Mouse (Mus musculus) cerebellum, postnatal 14 days (tissue): ENCODE results near the gene Gngt2.
"Not testable (repeated sequence)": the region's sequence is repeated elsewhere in the genome, so short reads cannot be mapped to it uniquely, and the experiment has no call there.

Experiments
- DNase-seq, 2 experiments: peaks; one replicate each; pipeline ENCODE4 v3.0.0; 2021; ENCODE audit warnings: mixed read lengths in 2 of 2

The Gngt2 gene

GRCm38 (mm10) chr11:95840694-95841497 lies 3.9 kb downstream of the Gngt2 start:
- no peak for DNase-seq

DNA sequence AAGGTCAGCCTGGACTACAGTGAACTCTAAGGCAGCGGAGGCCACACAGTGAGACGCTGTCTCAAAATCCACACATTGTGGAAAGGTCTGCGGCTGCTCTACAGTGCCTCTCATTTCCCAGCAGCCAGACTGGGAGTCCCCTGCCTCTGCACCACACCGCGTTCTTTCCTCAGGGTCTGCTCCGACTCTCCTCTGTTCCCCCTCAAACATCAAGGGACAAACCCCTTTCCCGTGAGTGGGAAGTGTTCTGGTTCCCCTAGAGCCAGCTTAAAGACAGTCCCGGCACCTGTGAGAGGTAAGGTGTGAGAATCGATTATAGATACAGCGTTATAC lies 4.4 kb downstream of the Gngt2 start:
- no peak for DNase-seq

DNA sequence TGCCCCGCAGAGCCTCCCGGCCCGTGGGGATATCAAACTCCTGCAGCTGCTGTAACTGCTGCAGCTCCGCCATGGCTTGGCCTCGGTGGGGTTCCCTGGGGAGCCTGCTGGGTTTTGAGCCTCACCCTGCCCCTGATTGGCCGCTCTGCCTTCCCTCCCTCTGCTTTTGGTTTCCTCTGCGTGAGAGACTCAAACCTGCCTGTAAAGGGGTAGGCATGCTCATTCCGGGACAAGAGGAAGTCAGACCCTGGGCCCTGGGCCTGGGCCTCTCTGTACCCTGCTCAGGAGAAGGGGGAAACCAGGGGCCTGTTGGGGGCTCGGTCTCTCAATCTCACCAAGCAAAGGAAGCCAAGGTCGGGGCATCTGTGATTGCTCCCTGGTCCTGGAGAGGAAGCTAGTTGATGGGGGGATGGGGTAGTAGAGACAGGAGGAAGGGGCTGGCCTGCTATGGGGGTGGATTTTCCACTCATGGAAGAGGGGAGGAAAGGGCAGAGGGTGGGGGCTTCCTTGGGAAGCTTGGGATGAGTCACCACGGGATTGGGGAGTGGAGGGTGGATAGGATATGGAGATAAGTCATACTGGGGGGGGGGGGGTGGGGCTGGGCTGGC lies 5.2 kb downstream of the Gngt2 start, which contains the start of gene Abi3:
TSS of gene Abi3 (minus strand) at position 403 of the 608 bp plus-strand sequence.
- no peak for DNase-seq

GRCm38 (mm10) chr11:95842953-95843352 lies 5.9 kb downstream of the Gngt2 start:
- DNase-seq, result no peak

GRCm38 (mm10) chr11:95843421-95843950 lies 6.5 kb downstream of the Gngt2 start:
- DNase-seq, result no peak

DNA sequence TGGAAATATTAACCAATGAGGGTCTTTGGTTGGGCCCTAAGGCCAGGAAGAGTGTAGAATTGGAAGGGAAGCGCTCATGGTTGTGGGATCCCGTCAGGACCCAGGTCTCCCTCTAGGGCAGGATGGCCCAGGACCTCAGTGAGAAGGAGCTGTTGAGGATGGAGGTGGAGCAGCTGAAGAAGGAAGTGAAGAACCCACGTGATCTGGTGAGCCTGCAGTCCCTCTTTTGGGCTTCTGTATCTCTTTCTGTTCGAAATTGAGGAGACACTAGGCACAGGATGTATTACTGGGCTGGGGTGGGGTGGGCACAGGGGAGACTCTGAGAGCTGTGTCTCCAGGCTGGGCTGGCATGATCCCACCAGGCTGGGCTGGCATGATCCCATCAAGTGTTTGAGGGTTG lies 7.9 kb downstream of the Gngt2 start:
- DNase-seq, result peak in 1 of 2 experiments; percentile 40

GRCm38 (mm10) chr11:95850898-95851297 lies 13.9 kb downstream of the Gngt2 start:
- no peak for DNase-seq

DNA sequence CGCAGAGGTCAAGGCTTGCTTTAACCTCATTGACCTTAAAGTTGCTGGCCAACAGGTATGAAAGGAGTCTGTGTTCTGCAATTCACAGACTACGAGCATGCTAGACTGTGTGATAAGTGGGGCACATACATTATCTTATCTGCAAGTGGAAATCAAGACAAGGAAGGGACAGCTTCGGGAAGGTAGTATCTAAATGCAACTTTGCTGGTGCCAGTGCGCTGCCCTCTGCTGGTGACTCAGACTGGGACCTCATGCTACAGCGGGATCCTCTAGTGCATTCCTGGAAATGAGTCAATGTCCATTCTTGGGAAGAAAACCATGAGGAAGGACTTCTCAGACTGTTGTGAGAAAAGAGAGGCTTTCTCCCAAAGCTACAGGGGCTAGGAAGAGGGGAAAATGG lies 16.7 kb downstream of the Gngt2 start:
- DNase-seq, result peak; percentile 74 to 84

- DNase-seq, result peak; percentile 60 to 61
These were observed 20.3 kb downstream of the Gngt2 start for GRCm38 (mm10) chr11:95857306-95857705.

- DNase-seq, result no peak
These were observed 20.9 kb downstream of the Gngt2 start for GRCm38 (mm10) chr11:95857716-95858527.

- peak; percentile 98 to 99 for DNase-seq
These were observed 21.8 kb downstream of the Gngt2 start for GRCm38 (mm10) chr11:95858528-95859467.

GRCm38 (mm10) chr11:95859468-95859855 lies 22.4 kb downstream of the Gngt2 start:
- peak in 1 of 2 experiments; percentile 81 for DNase-seq

DNA sequence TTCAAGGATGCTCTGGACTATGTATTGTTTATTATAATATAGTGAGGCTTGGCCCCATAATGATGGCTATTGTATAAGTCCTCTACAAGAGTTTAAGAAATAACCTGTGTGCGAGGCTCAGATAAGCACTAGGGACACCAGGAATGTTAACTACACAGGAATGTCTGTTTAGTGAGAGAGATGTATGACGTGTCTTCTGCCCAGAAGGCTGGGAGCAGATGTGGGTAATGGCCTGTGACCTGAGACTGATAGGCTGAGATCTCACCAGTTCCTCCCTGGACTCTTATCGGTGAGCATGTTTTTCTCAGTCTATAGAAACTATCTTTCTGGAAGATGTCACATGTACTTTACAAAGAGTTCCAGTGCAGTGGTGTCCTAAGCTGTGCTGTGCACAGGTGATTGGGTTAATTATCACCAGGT lies 23.1 kb downstream of the Gngt2 start:
- DNase-seq, result no peak

DNA sequence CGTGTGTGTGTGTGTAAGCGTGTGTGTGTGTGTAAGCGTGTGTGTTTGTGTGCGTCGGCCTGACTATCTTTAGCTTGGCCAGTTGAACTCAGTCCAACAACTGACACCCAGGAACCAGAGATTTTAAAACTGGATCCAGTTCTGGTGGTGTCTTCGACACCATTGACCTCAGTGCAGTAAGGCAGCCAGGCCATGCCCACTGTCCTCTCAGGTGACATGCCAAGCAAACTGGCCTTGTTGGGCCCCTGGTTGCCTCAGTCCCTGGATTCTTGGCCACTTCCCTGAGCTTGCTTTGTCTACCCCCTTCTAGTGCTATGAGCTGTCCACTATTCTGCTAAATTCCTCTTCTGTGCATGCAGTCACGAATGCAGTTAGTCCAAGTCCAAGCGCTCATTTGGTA lies 24.4 kb downstream of the Gngt2 start:
- no peak for DNase-seq

- DNase-seq, result no peak
These were observed 32.4 kb downstream of the Gngt2 start for GRCm38 (mm10) chr11:95869442-95869841.

- no peak for DNase-seq
These were observed 33.0 kb downstream of the Gngt2 start for GRCm38 (mm10) chr11:95869918-95870470.

GRCm38 (mm10) chr11:95875804-95876203 lies 38.8 kb downstream of the Gngt2 start:
- DNase-seq, result peak; percentile 14 to 28

GRCm38 (mm10) chr11:95876296-95876695 lies 39.3 kb downstream of the Gngt2 start:
- peak; percentile 79 to 88 for DNase-seq

DNA sequence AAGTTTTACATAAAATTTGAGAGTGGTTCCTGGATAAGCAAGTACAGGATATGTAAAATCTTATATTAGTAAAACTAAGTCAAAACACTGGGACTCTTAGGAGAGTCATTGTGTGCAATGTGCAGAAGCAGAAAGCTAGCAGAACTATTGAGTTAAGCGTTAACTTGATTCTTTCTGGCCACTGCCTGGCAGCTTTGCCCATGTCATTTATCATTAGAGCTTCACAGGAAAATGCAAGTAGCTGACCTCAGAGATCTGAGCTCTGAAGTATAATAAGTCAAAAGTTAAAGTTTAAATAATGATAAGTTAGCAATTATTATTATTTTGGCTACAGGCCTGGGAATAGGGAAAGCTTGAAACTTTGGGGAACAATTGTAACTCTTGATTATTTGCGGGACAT lies 42.8 kb downstream of the Gngt2 start:
- not testable (repeated sequence) for DNase-seq

GRCm38 (mm10) chr11:95890462-95891051 lies 53.5 kb downstream of the Gngt2 start:
- DNase-seq, result no peak
